Mouse (Mus musculus) retina, embryonic 14.5 days (tissue): ENCODE data around the gene Nudt3.

Experiments
- DNase-seq: peaks from one replicate; pipeline ENCODE4 v3.0.0-alpha.2; 2015; ENCODE audit warnings: low spot score

Nudt3 gene

GRCm38 (mm10) chr17:27600286-27600685 is 23.0 kb downstream of the Nudt3 start:
- DNase-seq, result no peak

GRCm38 (mm10) chr17:27596376-27597190 is 26.7 kb downstream of the Nudt3 start:
- DNase-seq, result no peak

GRCm38 (mm10) chr17:27595659-27596375 is 27.5 kb downstream of the Nudt3 start:
- no peak for DNase-seq

- DNase-seq, result no peak
These were observed 30.8 kb downstream of the Nudt3 start for GRCm38 (mm10) chr17:27592565-27592910.

- no peak for DNase-seq
These were observed 31.3 kb downstream of the Nudt3 start for GRCm38 (mm10) chr17:27591826-27592564.

GRCm38 (mm10) chr17:27588231-27588630 is 35.1 kb downstream of the Nudt3 start:
- no peak for DNase-seq

GRCm38 (mm10) chr17:27587252-27587651 is 36.0 kb downstream of the Nudt3 start:
- DNase-seq, result no peak

- DNase-seq, result no peak
These were observed 36.6 kb downstream of the Nudt3 start for GRCm38 (mm10) chr17:27586661-27587060.

- no peak for DNase-seq
These were observed 40.0 kb downstream of the Nudt3 start for GRCm38 (mm10) chr17:27583185-27583894.

- DNase-seq, result no peak
These were observed 42.8 kb downstream of the Nudt3 start for GRCm38 (mm10) chr17:27580392-27581068.

GRCm38 (mm10) chr17:27579816-27580215 is 43.5 kb downstream of the Nudt3 start:
- no peak for DNase-seq

- DNase-seq, result no peak
These were observed 44.8 kb downstream of the Nudt3 start for GRCm38 (mm10) chr17:27578487-27578886.

- DNase-seq, result no peak
These were observed 45.8 kb downstream of the Nudt3 start for GRCm38 (mm10) chr17:27577468-27577867.

- DNase-seq, result no peak
These were observed 47.2 kb downstream of the Nudt3 start for GRCm38 (mm10) chr17:27576056-27576455.

- DNase-seq, result no peak
These were observed 48.0 kb downstream of the Nudt3 start for GRCm38 (mm10) chr17:27575116-27575776.

GRCm38 (mm10) chr17:27574470-27575115 is 48.7 kb downstream of the Nudt3 start:
- DNase-seq, result no peak

GRCm38 (mm10) chr17:27573772-27574320 is 49.4 kb downstream of the Nudt3 start:
- no peak for DNase-seq

- no peak for DNase-seq
These were observed 52.0 kb downstream of the Nudt3 start for GRCm38 (mm10) chr17:27571315-27571714.

- no peak for DNase-seq
These were observed 55.1 kb downstream of the Nudt3 start for GRCm38 (mm10) chr17:27568228-27568627.

- DNase-seq, result no peak
These were observed 57.4 kb downstream of the Nudt3 start for GRCm38 (mm10) chr17:27565942-27566267.
